Mouse (Mus musculus): ENCODE results near the gene Bicral. TPM values are rescaled to one million over a fixed set of nuclear protein-coding genes. Genes with fewer than 3 reads are reported as not detected.

Bicral gene
- 10.5 and 12.8 TPM in 2 replicates for polyA plus RNA-seq (2015; fragmentation: Nextera tagmentation; extraction: Ambion mirVana)

DNA sequence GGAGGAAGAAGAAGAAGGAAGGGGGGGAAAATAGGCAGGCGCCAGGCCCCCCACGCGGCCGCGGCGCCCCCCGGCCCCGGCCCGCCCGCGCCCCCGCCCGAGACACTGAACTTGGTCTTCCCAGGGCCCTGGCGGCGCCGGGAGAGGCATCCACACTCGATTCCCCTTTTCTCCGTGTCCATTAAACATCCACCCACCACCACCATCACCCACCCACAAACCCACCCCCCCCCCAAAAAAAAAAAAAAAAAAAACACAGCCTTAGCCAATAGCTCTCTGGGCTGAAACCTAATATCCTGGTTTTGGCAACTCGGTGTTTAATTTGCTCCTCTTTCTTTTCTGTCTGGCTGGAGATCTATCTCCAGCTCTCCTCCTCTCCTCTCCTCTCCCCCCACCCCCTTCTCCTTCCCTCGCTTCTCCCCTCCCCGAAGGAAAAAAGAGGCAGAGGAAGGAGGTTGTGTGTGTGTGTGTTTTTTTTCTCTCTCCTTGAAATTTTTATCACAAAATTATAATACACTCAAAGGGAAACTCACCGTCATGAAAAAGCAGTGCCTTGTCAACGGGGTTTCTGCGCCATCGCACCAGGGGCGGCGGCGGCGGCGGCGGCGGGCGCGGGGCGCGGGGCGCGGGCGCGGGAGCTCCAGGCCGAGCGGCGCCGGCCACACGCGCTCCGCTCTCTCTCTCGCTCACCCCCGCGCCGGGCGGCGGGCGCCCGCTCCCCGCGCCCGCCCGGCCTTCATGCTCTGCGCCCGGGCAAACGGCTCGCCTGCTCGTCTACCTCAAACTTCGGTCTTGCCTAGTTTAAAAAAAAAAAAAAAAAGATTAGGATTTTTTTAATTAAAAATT is at the start of gene Bicral:
Gene Bicral (minus strand): TSS at position 580 of the 846 bp plus-strand sequence.
- ATAC-seq (replicated peaks), result peak; percentile 66
- peak within 1 kb of the TSS; percentile 64 for H3K4me2 ChIP-seq
- under 1% methylated on average over 58 of the region's 65 CpGs for WGBS

DNA sequence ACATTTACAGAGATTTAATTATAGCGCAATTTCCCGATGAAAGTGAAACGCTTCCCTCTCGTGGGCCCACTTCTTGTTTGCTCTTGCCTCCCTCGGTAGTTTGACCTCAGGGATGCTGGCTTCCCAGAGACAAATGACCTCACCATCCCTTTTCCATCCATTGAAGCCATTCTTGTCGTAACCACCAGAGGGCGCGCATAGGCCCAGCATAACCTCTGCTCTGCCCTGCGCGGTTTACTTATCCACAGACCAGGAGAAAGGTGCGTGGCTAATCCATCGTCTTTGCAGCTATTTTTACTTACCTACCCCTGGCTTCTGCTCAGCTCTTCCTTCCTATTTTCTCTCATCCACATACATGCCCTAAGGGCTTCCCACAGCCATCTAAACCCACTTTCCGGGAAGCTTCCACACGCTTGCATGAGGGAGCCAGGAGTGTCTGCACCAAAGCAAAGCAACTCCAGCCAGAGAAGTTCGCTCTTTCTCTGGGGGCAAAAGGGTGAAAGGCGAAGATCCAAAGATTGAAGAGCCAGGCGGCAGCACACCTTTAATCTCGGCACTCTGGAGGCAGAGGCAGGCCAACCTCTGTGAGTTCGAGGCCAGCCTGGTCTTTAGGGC is 45.7 kb upstream of the Bicral start:
- 25% methylated on average over 19 of the region's 19 CpGs for WGBS
- no peaks in the 10 kb centered on the region for H3K9me3 ChIP-seq
- H3K36me3 ChIP-seq (replicated peaks), result no peaks in the 10 kb centered on the region
- H3K4me1 ChIP-seq, result 0 out of 2 replicates have a peak, but pooled peaks cover 6% of the 10 kb centered on the region
- no peak overlapping the region for H3K4me3 ChIP-seq
- peak; percentile 80 for ATAC-seq (replicated peaks)
- H3K4me2 ChIP-seq, result no peak overlapping the region
- H3K27ac ChIP-seq, result no peak overlapping the region
- H3K9ac ChIP-seq, result no peak overlapping the region
- H3K27me3 ChIP-seq (replicated peaks), result no peaks in the 10 kb centered on the region

More for the DNA sequence above, at the start of gene Bicral:
- H3K4me1 ChIP-seq, result peaks cover 36% of the 10 kb centered on the region
- no peaks in the 10 kb centered on the region for H3K27me3 ChIP-seq (replicated peaks)
- H3K4me3 ChIP-seq, result peak within 1 kb of the TSS; percentile 98
- H3K36me3 ChIP-seq (replicated peaks), result no peaks in the 10 kb centered on the region
- peak within 1 kb of the TSS; percentile 100 for H3K27ac ChIP-seq
- H3K9me3 ChIP-seq, result no peaks in the 10 kb centered on the region
- peak within 1 kb of the TSS; percentile 100 for H3K9ac ChIP-seq

DNA sequence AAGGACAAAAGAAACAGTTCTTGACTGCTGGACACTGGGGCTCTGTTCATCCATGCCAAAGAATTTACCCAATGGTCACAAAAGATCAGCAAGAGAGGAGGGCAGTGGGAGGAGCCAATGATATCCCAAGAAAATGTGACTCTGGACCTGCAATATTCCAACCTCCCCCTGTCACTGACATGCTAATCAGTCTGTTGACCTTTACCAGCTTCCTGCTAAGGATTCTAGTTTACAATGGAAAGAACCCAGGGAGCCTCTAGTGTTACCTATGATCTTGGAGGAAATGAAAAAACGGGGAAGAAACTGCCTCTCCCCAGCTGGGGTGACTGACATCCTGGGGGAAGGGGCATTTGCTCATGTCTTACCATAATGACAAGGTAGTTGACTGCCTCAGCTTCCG is 42.7 kb upstream of the Bicral start:
- H3K4me1 ChIP-seq, result 0 out of 2 replicates have a peak, but pooled peaks cover 6% of the 10 kb centered on the region
- H3K27me3 ChIP-seq (replicated peaks), result no peaks in the 10 kb centered on the region
- no peak overlapping the region for H3K9ac ChIP-seq

DNA sequence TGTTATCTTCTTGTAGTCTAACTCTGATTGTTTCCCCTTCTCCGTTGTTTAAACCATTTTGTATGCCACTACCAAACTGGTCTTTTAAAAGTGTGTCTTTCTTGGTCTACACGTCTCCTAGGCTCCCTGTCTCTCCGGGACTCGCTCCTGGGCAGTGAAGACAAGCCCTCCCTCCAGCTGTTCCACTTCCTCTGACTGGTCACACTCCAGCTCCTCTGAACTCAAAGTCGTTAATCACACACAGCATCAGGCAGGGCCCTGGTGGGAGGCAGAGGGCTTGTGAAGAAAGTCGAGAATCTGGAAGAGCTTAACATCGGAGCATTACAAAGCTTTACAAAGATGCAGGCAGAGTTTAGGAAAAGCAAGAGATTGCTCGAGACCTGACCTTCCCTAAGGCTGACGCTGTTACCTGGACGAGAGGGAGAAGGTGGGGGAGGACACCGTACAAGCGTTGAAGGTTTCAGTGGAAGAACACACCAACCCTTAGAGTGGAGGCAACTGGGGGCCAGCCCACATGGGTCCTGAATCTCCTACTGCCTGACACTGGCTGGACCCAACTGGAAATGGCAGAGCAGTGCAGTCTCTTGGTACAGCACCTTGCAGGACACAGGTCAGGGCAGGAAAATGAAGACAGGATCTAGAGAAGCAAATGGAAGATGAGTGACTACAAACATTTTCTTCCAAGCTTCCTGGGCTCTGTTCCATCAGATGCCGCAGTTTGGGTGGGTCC is 39.1 kb upstream of the Bicral start:
- ATAC-seq (replicated peaks), result no peak

More for the DNA sequence above, 42.7 kb upstream of the Bicral start:
- WGBS, result 56% methylated on average over 2 of the region's 2 CpGs
- no peaks in the 10 kb centered on the region for H3K36me3 ChIP-seq (replicated peaks)
- no peak overlapping the region for H3K4me2 ChIP-seq
- no peaks in the 10 kb centered on the region for H3K9me3 ChIP-seq
- no peak overlapping the region for H3K27ac ChIP-seq
- ATAC-seq (replicated peaks), result no peak
- H3K4me3 ChIP-seq, result no peak overlapping the region

DNA sequence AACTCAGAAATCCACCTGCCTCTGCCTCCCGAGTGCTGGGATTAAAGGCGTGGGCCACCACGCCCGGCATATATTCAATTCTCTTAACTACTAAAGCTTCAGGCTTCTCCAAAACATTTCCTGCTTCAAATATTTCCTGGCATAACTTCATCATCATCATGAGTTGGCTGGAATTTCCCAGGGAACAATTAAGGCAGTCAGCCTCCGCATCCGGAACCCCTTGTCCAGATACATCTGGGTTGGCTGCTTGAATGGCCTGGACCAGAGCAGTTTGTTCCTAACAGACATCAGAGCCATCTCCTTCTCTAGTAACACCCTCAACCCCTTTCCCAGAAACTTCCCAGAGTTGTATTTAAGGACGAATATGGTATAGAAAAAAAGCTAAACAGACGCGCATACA is 37.1 kb upstream of the Bicral start:
- H3K4me2 ChIP-seq, result no peak overlapping the region
- peaks cover 28% of the 10 kb centered on the region for H3K4me1 ChIP-seq
- H3K27ac ChIP-seq, result no peak overlapping the region
- no peak overlapping the region for H3K9ac ChIP-seq
- H3K4me3 ChIP-seq, result no peak overlapping the region
- no peaks in the 10 kb centered on the region for H3K36me3 ChIP-seq (replicated peaks)
- ATAC-seq (replicated peaks), result no peak
- WGBS, result 92% methylated on average over 9 of the region's 9 CpGs
- H3K9me3 ChIP-seq, result no peaks in the 10 kb centered on the region
- H3K27me3 ChIP-seq (replicated peaks), result no peaks in the 10 kb centered on the region

More for the DNA sequence above, 39.1 kb upstream of the Bicral start:
- H3K4me1 ChIP-seq, result peaks cover 16% of the 10 kb centered on the region
- WGBS, result 47% methylated on average over 13 of the region's 13 CpGs
- no peaks in the 10 kb centered on the region for H3K9me3 ChIP-seq
- no peak overlapping the region for H3K9ac ChIP-seq
- H3K27ac ChIP-seq, result no peak overlapping the region
- H3K27me3 ChIP-seq (replicated peaks), result no peaks in the 10 kb centered on the region
- H3K4me2 ChIP-seq, result no peak overlapping the region
- H3K36me3 ChIP-seq (replicated peaks), result no peaks in the 10 kb centered on the region
- no peak overlapping the region for H3K4me3 ChIP-seq

DNA sequence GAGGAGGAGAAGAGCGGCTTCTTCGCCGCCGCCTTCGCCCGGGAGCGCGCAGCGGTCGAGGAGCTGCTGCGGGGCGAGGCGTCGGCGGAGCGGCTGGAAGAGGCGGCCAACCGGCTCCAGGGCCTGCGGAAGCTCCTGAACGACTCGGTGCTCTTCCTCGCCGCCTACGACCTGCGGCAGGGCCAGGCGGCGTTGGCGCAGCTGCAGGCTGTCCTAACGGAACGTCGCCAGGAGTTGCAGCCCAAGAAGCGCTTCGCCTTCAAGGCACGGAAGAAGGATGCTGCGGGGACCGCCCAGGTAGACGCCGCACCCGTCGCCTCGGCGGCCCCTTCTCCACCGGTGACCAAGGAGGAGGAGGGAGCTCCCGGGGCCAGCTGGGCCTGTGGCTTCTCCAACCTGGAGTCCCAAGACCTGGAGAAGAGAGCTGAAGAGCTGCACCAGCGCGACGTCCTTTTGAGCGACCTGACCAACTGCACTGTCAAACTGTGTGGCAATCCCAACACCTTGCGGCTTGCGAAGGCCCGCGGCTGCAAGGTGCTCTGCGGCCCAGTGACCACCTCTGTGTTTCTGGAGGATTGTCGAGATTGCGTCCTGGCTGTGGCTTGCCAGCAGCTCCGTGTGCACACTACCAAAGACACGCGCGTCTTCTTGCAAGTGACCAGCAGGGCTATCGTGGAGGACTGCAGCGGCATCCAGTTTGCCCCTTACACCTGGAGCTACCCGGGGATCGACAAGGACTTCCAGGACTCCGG is 32.7 kb upstream of the Bicral start:
- Histone ChIP-seq H3K36me3 (replicated peaks) (no peaks in the 10 kb centered on the region), H3K27me3 (replicated peaks) (no peaks in the 10 kb centered on the region), H3K4me1 (peaks cover 39% of the 10 kb centered on the region), H3K9ac (peak overlapping the region; percentile 73), H3K4me2 (peak overlapping the region; percentile 88), H3K27ac (peak overlapping the region; percentile 91), H3K4me3 (peak overlapping the region; percentile 67), H3K9me3 (no peaks in the 10 kb centered on the region)
- no peak; the same call in none of the 2 replicates for ATAC-seq (replicated peaks)
- under 1% methylated on average over 59 of the region's 64 CpGs for WGBS

DNA sequence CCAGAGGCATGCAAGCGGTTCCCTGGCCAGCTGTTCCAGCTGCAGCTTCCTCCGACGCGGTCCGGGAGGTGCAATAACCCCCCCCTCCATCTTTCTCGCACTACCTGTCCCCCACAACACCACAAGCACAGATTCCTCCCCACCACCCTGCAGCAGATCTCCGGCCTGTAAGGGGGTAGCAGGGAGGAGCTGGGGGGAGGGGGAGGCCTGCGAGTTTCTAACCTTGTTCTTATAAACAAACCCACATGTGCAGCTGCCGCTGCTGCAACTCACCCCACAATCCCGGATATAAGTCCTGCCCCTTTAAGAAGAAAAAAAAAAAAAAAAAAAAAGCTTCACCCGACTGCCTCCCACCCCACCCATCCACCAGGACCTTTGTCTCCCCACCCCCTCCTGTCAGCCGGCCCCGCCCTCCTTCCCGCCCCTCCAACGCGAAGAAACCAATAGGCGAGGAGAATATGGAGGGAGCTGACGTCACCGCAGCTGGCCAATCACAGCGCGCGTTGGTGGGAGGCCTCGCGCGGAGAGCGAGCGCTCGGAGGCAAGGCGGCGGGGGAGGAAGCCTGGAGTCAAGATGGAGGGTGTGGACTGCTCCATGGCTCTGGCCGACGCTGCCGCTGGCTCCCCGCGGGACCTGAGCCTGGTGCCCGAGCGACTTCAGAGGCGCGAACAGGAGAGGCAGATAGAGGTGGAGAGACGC is 32.0 kb upstream of the Bicral start, which contains the start of gene Tbcc:
Gene Tbcc (plus strand): TSS at position 569 of the 700 bp plus-strand sequence.
- Histone ChIP-seq H3K4me1 (peaks cover 45% of the 10 kb centered on the region), H3K36me3 (replicated peaks) (no peaks in the 10 kb centered on the region), H3K9ac (peak within 1 kb of the TSS; percentile 89), H3K27me3 (replicated peaks) (no peaks in the 10 kb centered on the region), H3K4me2 (peak within 1 kb of the TSS; percentile 88), H3K4me3 (peak within 1 kb of the TSS; percentile 67), H3K9me3 (no peaks in the 10 kb centered on the region), H3K27ac (peak within 1 kb of the TSS; percentile 98)
- peak; percentile 95 for ATAC-seq (replicated peaks)
- 0% methylated on average over 40 of the region's 40 CpGs for WGBS

DNA sequence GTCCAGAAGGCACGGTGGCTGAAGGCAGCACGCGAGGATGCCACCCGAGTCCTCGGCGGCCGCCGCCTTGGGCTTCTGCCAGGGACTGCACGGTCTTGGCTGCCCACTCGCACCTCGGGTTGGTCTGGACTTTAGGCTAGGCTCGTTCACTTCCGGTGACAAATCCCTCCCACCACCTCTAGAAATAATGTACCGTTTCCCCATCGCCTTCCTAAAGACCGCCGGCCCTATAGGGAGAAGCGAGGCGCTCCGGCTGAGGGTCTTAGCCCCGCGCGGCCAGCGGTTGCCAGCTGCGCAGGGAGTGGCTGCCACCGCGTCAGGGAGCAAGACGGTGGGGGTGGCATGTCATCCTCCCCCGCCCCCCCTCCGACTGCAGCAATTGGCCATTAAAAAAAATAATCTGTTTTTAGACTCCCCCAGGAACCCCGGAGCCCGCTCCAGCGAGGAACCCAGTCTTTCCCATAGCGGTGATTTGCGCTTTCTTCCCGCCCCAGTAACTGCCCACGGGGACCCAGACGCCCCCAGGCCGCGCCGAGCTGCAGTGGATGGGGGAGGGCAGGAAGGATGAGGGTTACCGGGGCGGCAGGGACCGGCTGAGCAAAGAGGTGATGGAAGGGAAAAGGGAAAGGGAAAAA is 31.3 kb upstream of the Bicral start:
- under 1% methylated on average over 44 of the region's 44 CpGs for WGBS

DNA sequence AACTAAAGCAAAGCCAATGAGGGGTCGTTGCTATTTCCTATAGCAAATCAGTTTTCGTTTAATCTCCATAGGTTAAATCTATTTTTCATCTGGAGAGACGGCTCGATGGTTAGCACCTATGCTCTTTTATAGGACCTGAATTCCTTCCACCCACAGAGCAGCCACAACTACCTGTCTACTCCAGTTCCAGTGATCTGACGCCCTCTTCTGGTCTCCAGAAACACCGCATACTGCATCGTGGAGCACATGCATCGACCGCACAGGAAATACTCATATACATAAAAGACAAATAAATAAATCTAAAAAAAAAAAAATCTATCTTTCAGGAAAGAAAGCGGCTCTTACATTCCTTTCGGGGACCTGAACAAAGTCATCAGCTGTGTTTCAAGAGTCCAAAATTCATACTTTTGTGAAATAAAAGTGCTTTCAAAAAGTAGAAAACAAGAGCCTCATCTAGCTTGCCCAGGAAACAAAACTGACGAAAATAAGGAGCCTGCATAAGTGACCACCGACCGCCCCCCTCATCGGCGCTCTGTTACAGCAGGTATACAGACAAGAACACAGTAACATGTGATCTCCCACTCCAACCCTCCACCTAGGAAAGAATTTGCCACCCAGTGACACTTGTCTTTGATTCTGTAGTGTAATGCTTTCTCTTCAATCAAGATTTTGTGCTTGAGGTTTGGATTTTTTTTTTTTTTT is 30.4 kb upstream of the Bicral start:
- Histone ChIP-seq H3K4me3 (peak overlapping the region; percentile 67), H3K4me1 (peaks cover 41% of the 10 kb centered on the region), H3K4me2 (peak overlapping the region; percentile 88), H3K27ac (peak overlapping the region; percentile 98), H3K9ac (peak overlapping the region; percentile 89), H3K36me3 (replicated peaks) (no peaks in the 10 kb centered on the region), H3K27me3 (replicated peaks) (no peaks in the 10 kb centered on the region), H3K9me3 (no peaks in the 10 kb centered on the region)
- no peak for ATAC-seq (replicated peaks)
- 36% methylated on average over 16 of the region's 16 CpGs for WGBS

More for the DNA sequence above, 31.3 kb upstream of the Bicral start:
- Histone ChIP-seq H3K27ac (peak overlapping the region; percentile 98), H3K4me2 (peak overlapping the region; percentile 88), H3K27me3 (replicated peaks) (no peaks in the 10 kb centered on the region), H3K9ac (peak overlapping the region; percentile 89), H3K9me3 (no peaks in the 10 kb centered on the region), H3K4me3 (peak overlapping the region; percentile 67), H3K4me1 (peaks cover 45% of the 10 kb centered on the region), H3K36me3 (replicated peaks) (no peaks in the 10 kb centered on the region)
- ATAC-seq (replicated peaks), result peak; percentile 65

DNA sequence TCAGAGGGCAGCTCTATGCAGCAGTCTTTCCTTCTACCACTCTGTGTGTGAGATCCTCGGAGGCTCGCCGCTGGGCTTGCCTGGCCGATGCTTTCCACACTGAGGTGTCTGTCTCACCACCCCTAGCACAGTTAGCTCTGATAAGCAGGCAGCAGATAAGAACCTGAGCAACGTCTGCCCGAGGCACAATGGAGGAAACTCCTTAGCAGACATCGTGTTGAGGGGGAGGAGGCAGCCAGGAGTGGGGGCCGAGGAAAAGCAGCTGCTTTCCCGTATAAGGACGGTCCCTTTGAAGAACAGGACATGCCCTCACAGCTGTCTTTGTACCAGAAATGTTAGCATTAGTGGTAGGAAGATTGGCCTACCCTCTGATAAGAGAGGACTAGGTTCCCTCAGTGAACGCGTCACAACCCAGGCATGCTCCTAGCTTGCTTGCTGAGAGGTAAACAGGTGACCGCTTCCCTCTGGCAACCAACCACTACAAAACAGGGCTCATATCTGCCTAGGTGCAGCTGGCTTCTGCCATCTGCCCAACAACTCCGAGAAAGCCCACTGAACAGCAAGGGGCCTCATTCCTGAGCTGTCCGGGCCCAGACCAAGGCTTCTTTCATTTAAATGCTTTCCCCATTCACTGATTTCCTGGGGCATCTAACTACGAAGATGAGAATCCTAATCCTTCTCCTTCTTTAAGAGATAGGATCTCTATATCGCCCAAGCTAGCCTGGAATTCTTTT is 27.8 kb upstream of the Bicral start:
- no peaks in the 10 kb centered on the region for H3K36me3 ChIP-seq (replicated peaks)
- H3K27me3 ChIP-seq (replicated peaks), result no peaks in the 10 kb centered on the region
- 56% methylated on average over 17 of the region's 17 CpGs for WGBS
- H3K4me1 ChIP-seq, result peaks cover 17% of the 10 kb centered on the region
- ATAC-seq (replicated peaks), result no peak
- no peaks in the 10 kb centered on the region for H3K9me3 ChIP-seq
- H3K4me2 ChIP-seq, result no peak overlapping the region
- H3K27ac ChIP-seq, result no peak overlapping the region
- no peak overlapping the region for H3K4me3 ChIP-seq
- no peak overlapping the region for H3K9ac ChIP-seq
